Mouse (Mus musculus) heart, embryonic 15.5 days (tissue): ENCODE measurements at regions not wholly inside any gene's neighbourhood (a gene's known extent, or its start where the extent isn't known, plus 50 kb on each side); places are given as distances from the start of the nearest gene placed in this dataset.

Experiments
- ATAC-seq: fragments of 200-750 bp; cut with Nextera tagmentation; replicated peaks from 2 replicates; pipeline ENCODE4 v1.8.0; 2017; ENCODE audit warnings: low read depth, moderate TSS enrichment; ENCODE audit not compliant: insufficient number of reproducible peaks, insufficient read depth, low FRiP score
- H3K27ac ChIP-seq: fragments of 300-500 bp; sonication (generic); 2 replicates; pipeline ENCODE4 v1.5.1; 2015; ENCODE audit warnings: mild to moderate bottlenecking, inconsistent platforms
- H3K27me3 ChIP-seq: fragments of 300-500 bp; sonication (generic); 2 replicates; pipeline ENCODE4 v1.6.1; 2015; ENCODE audit warnings: inconsistent platforms
- H3K36me3 ChIP-seq: fragments of 300-500 bp; sonication (generic); 2 replicates; pipeline ENCODE4 v1.6.1; 2015; ENCODE audit warnings: mild to moderate bottlenecking, inconsistent platforms
- H3K4me1 ChIP-seq: fragments of 300-500 bp; sonication (generic); replicated peaks from 2 replicates; pipeline ENCODE4 v1.6.1; 2015; ENCODE audit warnings: inconsistent platforms
- H3K4me2 ChIP-seq: fragments of 300-500 bp; sonication (generic); 2 replicates; pipeline ENCODE4 v1.6.1; 2015; ENCODE audit warnings: inconsistent platforms, mild to moderate bottlenecking, moderate library complexity
- H3K4me3 ChIP-seq: fragments of 300-500 bp; sonication (generic); 2 replicates; pipeline ENCODE4 v1.5.1; 2015; ENCODE audit warnings: mild to moderate bottlenecking, inconsistent platforms
- H3K9ac ChIP-seq: fragments of 300-500 bp; sonication (generic); 2 replicates; pipeline ENCODE4 v1.6.1; 2015; ENCODE audit warnings: mild to moderate bottlenecking, inconsistent platforms
- H3K9me3 ChIP-seq: fragments of 300-500 bp; sonication (generic); replicated peaks from 2 replicates; pipeline ENCODE4 v1.6.1; 2016; ENCODE audit warnings: inconsistent platforms
- WGBS: fragments of 180-500 bp; shearing (Covaris S2); methylation state at CpG from one replicate; pipeline ENCODE4 v1.1.7; 2015; ENCODE audit warnings: mixed read lengths; 5-methylcytosine and 5-hydroxymethylcytosine counted together

DNA sequence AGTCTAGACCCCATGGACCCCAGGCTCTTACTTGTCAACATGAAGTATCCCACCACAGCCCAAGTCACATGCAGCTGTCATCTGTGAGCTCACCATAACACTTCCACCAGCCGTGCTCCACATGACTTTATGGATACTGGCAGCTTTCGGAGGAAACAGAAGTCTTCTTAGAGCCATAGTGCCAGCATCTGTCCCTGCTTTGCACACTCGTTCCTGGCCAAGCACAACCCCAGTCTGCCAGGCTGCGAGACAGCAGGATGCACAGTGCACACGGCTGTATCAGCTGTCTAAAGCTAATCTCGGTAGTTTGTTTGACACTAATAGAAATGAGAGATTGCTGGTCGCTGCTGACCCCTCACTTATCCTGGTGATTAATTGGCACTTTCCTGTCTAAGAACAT, 163.7 kb upstream of the Ppp2r2d start:
- H3K27me3 ChIP-seq, result no peaks in the 10 kb centered on the region
- no peaks in the 10 kb centered on the region for H3K9me3 ChIP-seq
- no peak overlapping the region for H3K9ac ChIP-seq
- no peak overlapping the region for H3K4me3 ChIP-seq
- no peak overlapping the region for H3K4me2 ChIP-seq
- 67% methylated on average over 7 of the region's 7 CpGs for WGBS
- H3K4me1 ChIP-seq, result no peaks in the 10 kb centered on the region
- no peaks in the 10 kb centered on the region for H3K36me3 ChIP-seq
- H3K27ac ChIP-seq, result no peak overlapping the region
- ATAC-seq, result no peak

DNA sequence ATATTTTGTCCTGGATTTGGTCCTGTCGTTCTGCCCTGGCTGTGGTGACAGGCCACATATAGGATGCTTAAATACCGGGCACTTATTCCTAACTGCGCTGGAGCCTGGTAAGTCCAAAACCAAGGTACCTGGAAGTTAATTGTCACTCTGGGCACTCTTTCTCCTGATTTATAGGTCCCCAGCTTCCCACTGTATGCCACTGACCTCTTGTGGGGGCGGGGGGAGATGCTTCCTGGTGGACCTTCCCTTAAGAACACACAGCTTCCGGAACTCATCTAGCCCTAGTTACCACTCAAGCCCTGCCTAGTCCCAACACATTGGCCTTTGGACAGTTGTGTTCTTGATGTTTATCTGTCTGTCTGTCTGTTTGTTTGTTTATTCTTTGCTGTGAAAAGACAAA, 165.3 kb upstream of the Ppp2r2d start:
- Histone ChIP-seq H3K4me1 (no peaks in the 10 kb centered on the region), H3K4me2 (no peak overlapping the region), H3K27me3 (no peaks in the 10 kb centered on the region), H3K9ac (no peak overlapping the region), H3K27ac (no peak overlapping the region), H3K9me3 (no peaks in the 10 kb centered on the region), H3K4me3 (no peak overlapping the region), H3K36me3 (no peaks in the 10 kb centered on the region)
- 71% methylated on average over 5 of the region's 5 CpGs for WGBS
- ATAC-seq, result no peak

DNA sequence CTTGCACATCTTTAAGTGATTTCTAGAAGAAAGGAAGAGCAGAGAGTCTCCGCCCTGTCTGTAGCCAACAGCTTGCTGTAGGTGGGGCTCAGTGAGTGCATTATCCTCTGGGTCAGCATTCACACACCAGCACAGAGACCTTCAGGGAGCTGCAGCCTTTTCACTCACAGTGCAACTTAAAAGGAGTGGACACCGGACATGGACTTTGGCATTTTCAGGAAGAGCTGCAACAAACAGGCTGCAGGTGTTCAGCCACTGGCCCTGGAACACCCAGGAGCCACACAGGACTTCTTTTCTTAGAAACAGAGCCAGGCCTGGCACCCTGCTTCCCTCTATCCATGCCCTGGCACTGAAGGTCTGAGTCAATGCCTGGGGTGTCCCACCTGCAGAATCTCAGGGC, 166.3 kb upstream of the Ppp2r2d start:
- Histone ChIP-seq H3K27ac (no peak overlapping the region), H3K36me3 (no peaks in the 10 kb centered on the region), H3K9ac (no peak overlapping the region), H3K27me3 (no peaks in the 10 kb centered on the region), H3K4me3 (no peak overlapping the region), H3K4me1 (no peaks in the 10 kb centered on the region), H3K9me3 (no peaks in the 10 kb centered on the region), H3K4me2 (no peak overlapping the region)
- no peak for ATAC-seq
- 80% methylated on average over 2 of the region's 2 CpGs for WGBS

DNA sequence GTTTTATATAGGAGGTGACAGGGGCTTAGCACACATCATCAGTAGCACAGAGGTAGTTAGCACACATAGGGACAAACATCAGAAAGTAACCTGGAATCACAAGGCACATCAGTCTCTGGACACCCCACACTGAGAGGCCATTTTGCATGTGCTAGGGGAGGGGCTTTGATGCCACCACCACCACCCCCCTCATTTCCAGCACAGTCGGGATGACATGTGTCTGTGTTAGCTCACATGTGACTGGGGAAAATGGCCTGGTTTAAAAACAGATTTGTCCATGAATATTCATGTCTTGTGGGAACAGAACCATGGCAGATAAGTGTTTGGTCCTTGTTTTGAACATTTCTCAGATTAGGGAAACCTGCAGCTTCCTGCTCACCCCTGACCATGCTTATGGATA, 172.9 kb upstream of the Ppp2r2d start:
- 39% methylated on average over 1 of the region's 1 CpGs for WGBS
- no peaks in the 10 kb centered on the region for H3K9me3 ChIP-seq
- no peak overlapping the region for H3K4me2 ChIP-seq
- no peaks in the 10 kb centered on the region for H3K4me1 ChIP-seq
- 0 out of 2 replicates have a peak, but pooled peaks cover 4% of the 10 kb centered on the region for H3K27me3 ChIP-seq
- H3K4me3 ChIP-seq, result no peak overlapping the region
- no peaks in the 10 kb centered on the region for H3K36me3 ChIP-seq
- H3K27ac ChIP-seq, result no peak overlapping the region
- no peak overlapping the region for H3K9ac ChIP-seq
- no peak for ATAC-seq

DNA sequence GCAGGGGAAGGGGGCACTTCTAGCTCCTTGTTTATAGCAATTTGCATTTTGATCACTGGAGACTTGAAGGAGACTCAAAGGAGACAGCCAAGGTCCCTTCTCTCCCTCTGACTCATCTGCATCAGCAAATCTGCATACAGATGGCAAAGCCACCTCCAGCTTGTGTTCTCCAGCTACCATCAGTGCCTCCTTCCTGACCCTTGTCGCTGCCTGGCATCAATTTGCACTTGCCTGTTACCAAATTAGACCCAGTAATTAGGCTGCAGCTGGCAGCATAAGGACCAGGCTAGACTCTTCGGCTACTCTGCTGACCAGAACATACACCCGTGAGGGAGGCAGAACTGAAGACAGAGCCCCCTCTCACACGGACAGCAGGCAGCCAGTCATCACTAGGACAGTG, 177.5 kb upstream of the Ppp2r2d start:
- WGBS, result 28% methylated on average over 4 of the region's 4 CpGs

DNA sequence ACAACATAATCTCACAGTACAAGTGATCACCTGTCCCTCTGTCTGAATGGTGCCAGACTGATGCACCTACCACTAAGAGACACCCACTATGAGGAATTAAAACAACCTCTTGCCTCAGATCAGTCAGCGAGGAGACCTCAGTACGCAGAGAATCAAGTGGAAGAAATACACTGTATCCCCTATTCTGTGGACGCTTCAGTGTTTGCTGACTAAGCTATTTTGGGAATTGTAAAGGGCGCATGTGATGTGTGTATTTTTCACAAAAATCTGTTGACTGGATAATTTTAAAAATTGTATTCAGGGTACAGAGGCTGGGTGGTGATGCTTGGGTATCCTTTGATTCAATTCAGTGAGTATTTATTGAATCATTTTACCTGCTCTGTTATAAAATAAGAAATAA, 185.8 kb upstream of the Ppp2r2d start:
- Histone ChIP-seq H3K9ac (no peak overlapping the region), H3K4me2 (no peak overlapping the region), H3K9me3 (no peaks in the 10 kb centered on the region), H3K27ac (no peak overlapping the region), H3K4me1 (no peaks in the 10 kb centered on the region), H3K4me3 (no peak overlapping the region), H3K27me3 (no peaks in the 10 kb centered on the region), H3K36me3 (no peaks in the 10 kb centered on the region)
- WGBS, result 86% methylated on average over 4 of the region's 4 CpGs
- no peak for ATAC-seq

More for the DNA sequence above, 177.5 kb upstream of the Ppp2r2d start:
- ATAC-seq, result no peak
- H3K9ac ChIP-seq, result no peak overlapping the region
- no peak overlapping the region for H3K4me2 ChIP-seq
- H3K27me3 ChIP-seq, result 0 out of 2 replicates have a peak, but pooled peaks cover 4% of the 10 kb centered on the region
- no peak overlapping the region for H3K4me3 ChIP-seq
- H3K4me1 ChIP-seq, result no peaks in the 10 kb centered on the region
- no peak overlapping the region for H3K27ac ChIP-seq
- H3K36me3 ChIP-seq, result no peaks in the 10 kb centered on the region
- no peaks in the 10 kb centered on the region for H3K9me3 ChIP-seq

DNA sequence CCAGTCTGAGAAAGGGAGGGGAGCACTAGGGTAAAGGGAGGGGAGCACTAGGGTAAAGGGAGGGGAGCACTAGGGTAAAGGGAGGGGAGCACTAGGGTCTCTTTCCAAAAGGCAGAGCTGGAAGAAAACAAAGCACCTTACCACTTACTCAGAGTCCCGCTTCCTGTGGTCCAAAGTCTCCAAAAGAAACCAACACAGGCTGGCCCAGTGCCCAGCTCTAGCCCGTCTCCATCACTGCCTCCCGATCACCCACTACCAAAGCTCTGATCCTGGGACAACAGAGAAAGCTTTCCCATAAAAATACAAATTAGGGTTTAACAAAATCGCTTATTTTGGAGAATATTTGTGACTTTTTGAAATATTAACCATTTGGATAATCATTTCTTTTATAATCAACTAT, 188.4 kb upstream of the Ppp2r2d start:
- Histone ChIP-seq H3K27me3 (no peaks in the 10 kb centered on the region), H3K4me3 (no peak overlapping the region), H3K27ac (no peak overlapping the region), H3K4me2 (no peak overlapping the region), H3K36me3 (no peaks in the 10 kb centered on the region), H3K4me1 (no peaks in the 10 kb centered on the region), H3K9me3 (no peaks in the 10 kb centered on the region), H3K9ac (no peak overlapping the region)
- WGBS, result 73% methylated on average over 4 of the region's 4 CpGs
- no peak for ATAC-seq

DNA sequence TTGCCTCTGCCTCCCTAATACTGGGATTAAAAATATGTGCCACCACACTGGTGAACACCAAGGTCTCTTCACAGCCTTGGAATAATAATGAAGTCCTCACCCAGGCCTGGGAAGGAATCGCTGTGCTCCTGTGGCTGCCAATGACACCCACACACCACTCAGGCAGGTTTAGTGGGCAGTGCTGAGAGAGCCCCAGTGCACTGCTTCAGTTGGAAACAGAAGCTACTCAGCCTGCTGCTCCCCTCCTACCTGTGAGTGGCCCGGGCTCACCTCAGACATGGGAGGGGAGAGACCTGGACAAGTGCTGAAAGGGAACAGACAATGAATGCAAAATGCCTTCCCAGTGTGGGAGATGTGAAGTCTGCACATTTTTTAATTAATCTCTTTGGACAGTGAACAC, 188.8 kb upstream of the Ppp2r2d start:
- Histone ChIP-seq H3K36me3 (no peaks in the 10 kb centered on the region), H3K9ac (no peak overlapping the region), H3K9me3 (no peaks in the 10 kb centered on the region), H3K4me3 (no peak overlapping the region), H3K27ac (no peak overlapping the region), H3K4me1 (no peaks in the 10 kb centered on the region), H3K27me3 (no peaks in the 10 kb centered on the region), H3K4me2 (no peak overlapping the region)
- WGBS, result 79% methylated on average over 2 of the region's 2 CpGs
- ATAC-seq, result no peak

DNA sequence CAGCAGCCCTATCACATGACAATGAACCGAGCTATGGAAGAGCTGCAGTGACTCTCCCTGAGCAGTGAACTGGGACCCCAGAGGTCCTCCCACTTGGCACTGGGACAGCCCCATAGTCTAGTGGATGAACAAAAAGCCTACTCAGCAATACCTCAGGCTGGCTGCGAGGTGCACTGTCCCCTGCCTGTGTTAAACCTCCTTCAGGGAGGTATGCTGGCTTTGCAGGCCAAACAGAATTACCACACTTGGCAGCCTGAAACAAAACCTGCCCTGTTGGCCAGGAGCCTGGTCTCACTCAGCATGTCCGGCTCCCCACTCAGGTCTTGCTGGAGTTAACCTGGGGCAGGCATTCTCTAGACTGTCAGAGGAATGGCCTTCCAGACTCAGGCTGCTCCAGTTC, 189.9 kb upstream of the Ppp2r2d start:
- Histone ChIP-seq H3K4me3 (no peak overlapping the region), H3K27ac (no peak overlapping the region), H3K27me3 (no peaks in the 10 kb centered on the region), H3K36me3 (no peaks in the 10 kb centered on the region), H3K9me3 (no peaks in the 10 kb centered on the region), H3K4me1 (no peaks in the 10 kb centered on the region), H3K4me2 (no peak overlapping the region), H3K9ac (no peak overlapping the region)
- 50% methylated on average over 3 of the region's 3 CpGs for WGBS
- ATAC-seq, result 0 out of 2 replicates have a peak, but pooled peaks have one; percentile 38

DNA sequence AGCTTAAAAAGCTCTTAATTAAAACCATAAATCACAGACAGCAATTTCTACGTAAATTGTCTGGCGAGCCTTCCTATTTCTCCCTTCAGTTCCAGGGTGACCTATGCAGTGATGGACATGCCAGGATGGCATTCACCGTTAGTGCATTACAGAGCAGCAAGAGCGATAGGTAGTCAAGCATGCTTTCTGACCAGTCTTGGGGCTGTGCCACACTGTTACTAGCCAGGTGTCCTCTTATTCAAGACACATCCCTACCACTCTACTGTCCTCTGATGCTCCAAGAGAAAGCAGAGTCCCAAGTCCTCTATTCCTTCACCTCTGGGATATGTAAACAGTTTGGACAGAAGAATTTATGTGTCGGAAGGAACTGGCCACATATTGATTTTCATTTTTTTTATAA, 194.9 kb upstream of the Ppp2r2d start:
- Histone ChIP-seq H3K9me3 (no peaks in the 10 kb centered on the region), H3K27me3 (no peaks in the 10 kb centered on the region), H3K9ac (no peak overlapping the region), H3K4me2 (no peak overlapping the region), H3K4me3 (no peak overlapping the region), H3K27ac (no peak overlapping the region), H3K36me3 (no peaks in the 10 kb centered on the region), H3K4me1 (no peaks in the 10 kb centered on the region)
- 89% methylated on average over 5 of the region's 5 CpGs for WGBS
- no peak for ATAC-seq

DNA sequence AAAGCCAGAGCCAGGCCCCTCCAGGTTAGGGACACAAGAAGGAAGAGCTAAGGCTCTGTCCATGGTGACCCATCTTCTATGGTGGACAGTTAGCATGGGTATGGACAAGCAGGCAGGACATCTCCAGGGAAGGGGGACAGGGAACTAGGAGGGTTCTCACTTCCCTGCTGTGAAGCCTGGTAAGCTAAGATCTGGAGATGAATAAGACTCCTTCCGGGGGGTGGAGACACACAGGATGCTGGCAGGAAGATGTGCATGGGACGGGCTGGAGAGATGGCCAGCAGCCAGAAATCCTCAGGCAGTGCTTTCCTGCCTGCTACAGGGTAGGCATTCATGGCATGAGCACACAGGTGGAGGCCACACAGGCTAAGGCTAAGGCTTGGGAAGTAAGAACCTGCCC, 198.2 kb upstream of the Ppp2r2d start:
- Histone ChIP-seq H3K9ac (no peak overlapping the region), H3K4me3 (no peak overlapping the region), H3K9me3 (no peaks in the 10 kb centered on the region), H3K4me1 (no peaks in the 10 kb centered on the region), H3K4me2 (no peak overlapping the region), H3K27ac (no peak overlapping the region), H3K36me3 (no peaks in the 10 kb centered on the region), H3K27me3 (no peaks in the 10 kb centered on the region)
- ATAC-seq, result no peak
- 42% methylated on average over 2 of the region's 2 CpGs for WGBS

DNA sequence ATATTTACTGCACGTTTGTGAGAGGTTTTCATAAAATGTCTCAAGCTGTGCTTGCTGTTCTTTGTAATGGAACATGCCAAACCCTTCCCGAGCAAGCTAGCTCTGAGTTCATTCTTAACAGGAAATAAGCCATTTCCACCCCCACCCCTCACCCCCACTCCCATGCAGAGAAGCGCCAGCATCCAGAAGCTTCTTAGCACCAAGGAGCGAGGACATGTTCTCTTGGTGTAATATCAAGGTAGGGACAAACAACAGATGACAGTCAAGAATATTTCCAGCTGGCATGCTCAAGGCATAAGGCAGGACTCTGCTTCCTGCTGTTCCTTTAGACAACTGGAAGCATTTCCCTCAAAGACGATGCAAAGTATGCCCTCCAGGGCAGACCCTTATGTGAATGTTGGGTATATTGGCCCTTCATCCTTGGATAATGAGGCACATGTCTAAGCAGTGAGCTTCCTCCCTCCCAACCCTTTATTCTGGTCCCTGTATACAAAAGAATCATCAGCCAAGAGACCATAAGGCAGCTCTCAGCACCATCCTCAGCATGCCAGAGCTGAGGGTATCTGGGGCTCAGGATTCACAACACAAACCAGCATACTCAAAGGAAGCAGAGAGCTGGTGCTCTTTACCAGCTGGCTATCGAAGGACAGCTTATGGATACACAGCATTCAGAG, 205.2 kb upstream of the Ppp2r2d start:
- Histone ChIP-seq H3K4me3 (no peak overlapping the region), H3K27ac (no peak overlapping the region)
- 66% methylated on average over 6 of the region's 6 CpGs for WGBS

More for the DNA sequence above, 205.2 kb upstream of the Ppp2r2d start:
- Histone ChIP-seq H3K9me3 (no peaks in the 10 kb centered on the region), H3K4me1 (no peaks in the 10 kb centered on the region), H3K27me3 (no peaks in the 10 kb centered on the region), H3K9ac (no peak overlapping the region), H3K4me2 (no peak overlapping the region), H3K36me3 (no peaks in the 10 kb centered on the region)
- no peak for ATAC-seq
